Mouse (Mus musculus) frontal cortex, postnatal 36 days (tissue): ENCODE measurements at regions not wholly inside any gene's neighbourhood (a gene's known extent, or its start where the extent isn't known, plus 50 kb on each side); places are given as distances from the start of the nearest gene placed in this dataset.
"Not testable (repeated sequence)": the region's sequence is repeated elsewhere in the genome, so short reads cannot be mapped to it uniquely, and the experiment has no call there.

Experiments used
- DNase-seq, 2 experiments: peaks; one replicate each; pipeline ENCODE4 v3.0.0; 2022; ENCODE audit warnings: low spot score in 2 of 2

DNA sequence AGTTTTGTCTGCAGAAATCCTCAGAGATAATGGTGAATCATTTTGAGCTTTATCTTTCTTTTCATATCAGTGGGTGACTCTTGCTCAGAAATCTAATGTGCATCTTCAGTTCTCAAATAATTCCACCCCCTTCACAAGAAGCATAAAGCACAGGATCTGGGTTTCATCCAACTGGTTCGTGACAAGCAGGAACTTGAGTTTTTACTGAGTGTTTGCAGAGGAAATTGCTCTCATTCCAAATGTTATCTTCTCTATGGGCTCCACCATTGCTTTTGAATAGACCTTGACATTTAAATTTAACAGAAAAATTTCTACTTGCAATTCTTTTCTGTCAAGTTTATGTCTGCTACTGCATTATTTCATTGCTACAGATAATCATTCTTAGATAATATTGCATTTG lies 443.1 kb downstream of the Arl4a start:
- no peak for DNase-seq

DNA sequence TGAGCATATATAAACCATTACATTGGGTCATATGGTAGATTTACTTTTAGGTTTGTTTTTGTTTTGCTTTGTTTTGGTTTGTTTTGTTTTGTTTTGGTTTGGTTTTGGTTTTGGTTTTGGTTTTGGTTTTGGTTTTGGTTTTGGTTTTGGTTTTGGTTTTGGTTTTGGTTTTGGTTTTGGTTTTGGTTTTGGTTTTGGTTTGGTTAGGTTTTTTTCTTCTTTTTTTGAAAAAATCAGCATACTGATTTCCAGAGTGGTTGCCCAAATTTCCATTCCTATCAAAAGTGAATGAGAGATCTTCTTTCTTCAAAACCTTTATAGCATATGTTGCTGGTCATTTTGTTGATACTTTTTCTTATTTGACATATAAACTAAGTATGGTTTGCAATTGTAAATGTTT lies 444.0 kb downstream of the Arl4a start:
- DNase-seq = not testable (repeated sequence)

DNA sequence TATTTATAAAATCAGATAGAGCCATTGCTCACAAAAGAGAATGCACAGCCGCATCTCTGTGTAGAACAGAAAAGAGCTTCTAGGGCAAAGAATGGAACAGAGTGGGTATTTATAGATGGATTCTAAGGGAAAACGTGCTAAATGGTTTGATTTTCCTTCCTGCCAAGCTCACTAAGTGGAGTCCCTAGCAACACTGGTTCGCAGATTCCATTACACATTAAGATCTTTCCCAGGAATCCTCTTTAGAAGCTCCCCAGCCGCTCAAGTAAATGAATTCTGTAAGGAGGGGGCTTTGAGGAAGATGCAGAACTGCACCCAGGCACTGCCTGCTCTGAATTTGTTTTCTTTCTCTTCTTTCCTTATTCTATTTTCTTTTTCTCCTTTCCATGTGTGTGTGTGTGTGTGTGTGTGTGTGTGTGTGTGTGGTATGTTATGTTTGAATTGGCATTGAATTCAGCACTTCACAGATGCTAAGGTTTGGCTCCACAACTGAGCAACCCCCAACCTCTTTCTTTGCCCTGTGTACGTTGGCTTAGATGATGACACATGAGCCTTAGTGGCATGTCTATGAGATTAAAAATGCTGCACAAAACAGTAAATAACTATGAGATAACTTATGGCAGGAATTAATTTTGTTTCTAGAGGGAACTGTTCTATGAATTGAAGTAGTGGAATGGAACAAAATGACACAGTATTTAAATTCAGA lies 450.5 kb downstream of the Arl4a start:
- DNase-seq = peak; percentile 3 to 28

DNA sequence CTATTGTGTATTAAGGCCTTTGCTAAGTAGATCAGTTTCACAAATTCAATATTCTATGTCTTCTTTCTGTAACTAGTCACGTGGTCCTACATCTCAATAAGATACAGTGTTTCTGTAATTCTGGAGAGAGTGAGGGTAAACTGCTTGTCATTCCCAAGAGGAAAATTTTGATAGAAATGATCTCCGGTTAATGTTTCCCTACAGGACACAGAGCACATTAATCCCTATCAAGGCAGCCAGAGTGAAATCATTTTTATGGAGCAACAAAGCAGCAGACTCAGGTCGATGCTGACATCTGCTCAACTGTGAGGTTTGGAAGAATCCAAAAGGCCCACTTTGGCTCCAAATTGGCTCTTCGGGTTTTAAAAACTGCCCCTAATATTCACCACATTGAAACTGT lies 451.7 kb downstream of the Arl4a start:
- no peak for DNase-seq

DNA sequence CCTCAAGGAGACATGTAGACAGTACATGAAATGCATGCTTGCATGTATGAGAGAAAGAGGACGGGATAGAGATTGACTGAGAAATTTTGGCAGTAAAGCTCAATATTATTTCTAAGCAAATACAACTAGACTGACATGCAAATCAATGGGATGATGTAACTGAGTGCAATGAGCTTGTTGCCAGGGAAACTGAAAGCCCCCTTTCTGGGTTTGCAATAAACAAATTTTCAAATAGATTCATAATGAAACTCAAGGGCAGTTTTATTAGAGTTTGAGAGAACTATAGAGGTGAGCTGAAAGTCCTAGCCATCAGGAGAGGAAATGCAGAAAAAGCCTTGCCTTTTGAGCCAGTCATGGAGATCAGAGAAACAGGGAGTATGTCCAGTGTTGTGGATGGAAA lies 460.2 kb downstream of the Arl4a start:
- DNase-seq = no peak

DNA sequence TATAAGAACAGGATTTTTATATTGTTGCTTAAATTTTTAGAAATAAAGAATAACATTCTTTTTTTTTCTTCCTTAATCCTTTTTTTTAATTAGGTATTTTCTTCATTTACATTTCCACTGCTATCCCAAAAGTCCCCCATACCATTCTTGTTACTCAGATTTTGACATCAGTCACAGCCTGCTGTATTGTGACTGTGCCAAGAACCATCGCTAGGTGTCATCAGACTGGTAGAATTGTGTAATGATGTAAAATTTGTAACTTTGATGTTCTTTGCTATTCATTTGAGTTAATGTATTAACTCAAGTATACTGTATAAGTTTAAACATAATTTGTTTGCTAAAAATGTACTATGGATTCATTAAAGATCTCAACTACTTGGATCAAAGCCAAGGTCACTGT lies 465.0 kb downstream of the Arl4a start:
- DNase-seq = no peak

DNA sequence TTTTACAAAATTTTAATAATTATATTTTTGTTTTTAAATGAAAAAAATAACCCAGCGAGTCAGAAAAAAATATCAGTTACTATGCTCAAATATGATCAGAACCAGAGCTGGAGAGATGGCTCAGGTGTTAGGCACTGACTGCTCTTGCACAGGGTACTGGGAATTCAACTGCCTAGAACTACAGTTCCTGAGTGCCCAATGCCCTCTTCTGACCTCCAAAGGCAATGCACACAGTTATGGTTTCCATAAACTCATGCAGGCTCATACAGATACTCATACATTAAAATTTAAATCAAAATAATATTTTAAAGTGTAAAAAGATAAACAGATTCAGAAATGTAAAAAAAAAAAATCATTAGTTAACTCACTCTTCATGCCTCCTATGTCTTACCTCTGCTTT lies 465.7 kb downstream of the Arl4a start:
- no peak for DNase-seq

DNA sequence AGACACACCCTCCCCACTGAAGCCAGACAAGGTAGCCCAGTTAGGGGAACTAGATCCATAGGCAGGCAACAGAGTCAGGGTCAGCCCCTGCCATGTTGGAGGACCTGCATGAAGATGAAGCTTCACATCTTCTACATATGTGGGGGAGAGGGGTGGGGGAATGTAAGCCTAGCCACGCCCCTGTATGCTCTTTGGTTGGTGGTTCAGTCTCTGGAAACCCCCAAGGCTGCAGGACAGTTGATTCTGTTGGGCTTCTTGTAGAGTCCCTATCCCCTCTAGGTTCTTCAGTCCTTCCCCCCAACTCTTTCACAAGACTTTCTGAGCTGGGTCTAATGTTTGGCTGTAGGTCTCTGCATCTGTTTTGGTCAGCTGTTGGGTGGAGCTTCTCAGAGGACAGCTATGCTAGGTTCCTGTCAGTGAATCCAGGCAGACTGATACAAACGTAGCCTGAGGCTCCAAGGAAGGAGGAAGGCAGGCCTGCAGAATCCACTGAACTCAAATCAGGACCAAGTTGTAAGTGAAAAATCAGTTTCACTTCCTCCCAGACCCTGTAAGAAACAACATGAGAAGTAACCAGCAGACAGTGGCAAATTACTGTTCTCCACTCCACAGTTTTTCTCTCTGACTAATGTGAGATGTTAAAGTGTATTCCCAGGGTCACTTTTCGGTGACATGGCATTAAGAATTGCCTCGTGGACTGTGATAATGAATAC lies 476.9 kb downstream of the Arl4a start:
- DNase-seq = no peak

DNA sequence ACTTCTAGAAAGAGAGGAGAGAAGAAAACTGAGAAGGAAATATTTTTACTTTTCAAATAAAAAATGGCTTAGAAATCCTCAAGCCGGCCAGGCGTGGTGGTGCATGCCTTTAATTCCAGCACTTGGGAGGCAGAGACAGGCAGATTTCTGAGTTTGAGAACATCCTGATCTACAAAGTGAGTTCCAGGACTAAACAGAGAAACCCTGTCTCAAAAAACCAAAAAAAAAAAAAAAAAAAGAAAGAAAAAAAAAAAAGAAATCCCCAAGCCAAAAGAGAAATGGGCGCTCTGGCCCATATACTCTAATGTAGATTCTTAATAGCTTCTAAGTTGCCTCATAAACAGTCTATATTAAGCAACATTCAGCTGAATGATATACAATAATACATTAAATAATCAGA lies 479.3 kb downstream of the Arl4a start:
- no peak for DNase-seq

DNA sequence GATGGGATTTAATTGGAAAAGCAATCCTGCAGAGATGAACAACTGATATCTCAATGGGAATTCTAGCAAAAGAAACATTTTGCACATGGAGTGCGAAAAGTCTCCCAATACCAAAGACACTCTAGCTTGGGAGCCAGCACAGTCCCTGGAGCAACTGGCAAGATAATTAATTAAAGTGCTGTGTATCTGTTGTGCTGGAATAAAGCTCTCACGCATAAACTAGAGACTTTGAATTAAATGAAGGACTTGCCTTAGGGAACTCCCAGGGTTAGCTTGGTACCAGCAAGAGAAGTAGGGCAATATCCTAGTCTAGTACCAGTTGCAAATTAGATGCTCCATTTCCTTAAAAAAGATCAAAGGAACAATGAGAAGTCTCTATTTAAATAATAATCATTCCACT lies 501.5 kb downstream of the Arl4a start:
- no peak for DNase-seq

DNA sequence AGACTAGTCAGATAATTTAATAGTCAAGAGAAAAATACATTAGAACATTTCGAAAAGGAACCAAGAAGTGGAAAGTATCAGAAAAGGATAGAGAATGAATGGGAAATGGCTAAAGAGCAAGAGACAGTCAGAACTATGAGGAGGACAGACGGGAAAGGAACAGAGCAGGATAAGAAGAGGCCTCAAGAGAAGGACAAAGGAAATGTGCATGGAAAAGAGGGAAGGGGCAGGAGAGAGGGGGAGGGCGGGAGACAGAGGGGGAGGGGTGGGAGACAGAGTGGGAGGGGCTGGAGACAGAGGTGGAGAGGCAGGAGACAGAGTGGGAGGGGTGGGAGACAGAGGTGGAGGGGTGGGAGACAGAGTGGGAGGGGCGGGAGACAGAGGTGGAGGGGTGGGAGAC lies 509.7 kb downstream of the Arl4a start:
- no peak for DNase-seq

DNA sequence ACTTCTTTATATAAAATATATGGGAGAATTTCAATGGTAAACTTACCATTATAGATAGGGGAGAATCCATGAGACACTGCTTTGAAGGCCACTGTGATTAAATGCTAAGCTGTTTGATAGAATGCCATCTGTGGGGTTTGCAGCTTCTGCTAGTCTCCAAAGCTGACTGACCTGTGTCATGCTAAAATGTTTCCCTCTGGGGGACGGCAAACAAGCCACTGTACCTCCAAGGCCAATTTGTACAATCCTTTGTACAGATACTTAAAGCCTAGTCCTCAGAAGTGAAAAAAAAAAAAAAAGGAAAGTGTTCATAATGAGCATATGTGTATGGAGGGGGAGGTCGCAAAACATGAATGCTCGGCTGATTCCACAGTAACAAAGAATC lies 510.6 kb downstream of the Arl4a start:
- no peak for DNase-seq

DNA sequence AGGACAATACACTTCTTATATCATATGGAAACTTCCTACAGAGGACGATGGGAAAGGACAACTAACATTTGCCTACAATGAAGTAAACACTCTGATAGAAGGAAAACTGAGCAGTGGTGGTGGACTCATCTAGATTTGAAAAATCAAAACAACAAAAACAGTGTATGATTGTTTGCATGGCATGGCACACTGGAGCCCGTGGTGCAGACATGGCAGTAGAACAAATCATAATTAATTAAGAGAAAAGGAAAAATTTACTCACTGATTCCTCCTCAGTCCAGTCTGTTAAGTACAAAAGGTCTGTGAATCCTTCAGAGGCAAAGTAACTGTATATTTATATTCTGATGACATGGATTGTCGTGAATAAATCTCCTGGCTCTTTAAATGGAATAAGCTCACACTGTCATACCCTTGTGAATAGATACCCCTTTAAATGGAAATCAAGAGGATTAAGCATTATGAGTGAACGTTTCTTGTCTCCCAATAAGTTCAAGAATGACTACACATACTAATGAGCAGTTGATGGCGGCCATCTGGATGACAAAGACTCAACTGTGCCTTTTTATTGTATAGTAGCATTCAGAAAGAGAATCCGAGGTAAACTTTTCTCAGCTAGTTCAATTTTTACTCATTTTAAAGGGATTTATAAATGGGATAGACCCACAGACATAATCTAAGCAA lies 511.1 kb downstream of the Arl4a start:
- DNase-seq = no peak

DNA sequence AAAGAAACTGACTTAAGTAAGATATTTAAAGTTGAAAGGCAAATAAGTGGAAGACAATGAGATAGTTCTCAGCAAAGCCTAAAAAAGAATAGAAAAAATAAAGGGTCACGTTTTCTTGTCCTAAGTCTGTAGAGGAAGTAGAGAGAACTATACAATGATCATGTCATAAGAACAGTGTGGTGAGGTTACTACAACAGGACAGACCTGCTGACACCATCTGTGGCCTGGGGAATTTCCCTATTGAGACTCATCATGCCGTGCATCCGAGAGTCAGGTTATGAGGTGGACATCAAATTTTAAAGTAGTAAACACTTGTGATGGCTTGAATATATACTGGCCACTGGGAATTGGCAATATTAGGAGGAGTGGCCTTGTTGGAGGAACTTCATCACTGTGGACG lies 522.1 kb downstream of the Arl4a start:
- no peak for DNase-seq

DNA sequence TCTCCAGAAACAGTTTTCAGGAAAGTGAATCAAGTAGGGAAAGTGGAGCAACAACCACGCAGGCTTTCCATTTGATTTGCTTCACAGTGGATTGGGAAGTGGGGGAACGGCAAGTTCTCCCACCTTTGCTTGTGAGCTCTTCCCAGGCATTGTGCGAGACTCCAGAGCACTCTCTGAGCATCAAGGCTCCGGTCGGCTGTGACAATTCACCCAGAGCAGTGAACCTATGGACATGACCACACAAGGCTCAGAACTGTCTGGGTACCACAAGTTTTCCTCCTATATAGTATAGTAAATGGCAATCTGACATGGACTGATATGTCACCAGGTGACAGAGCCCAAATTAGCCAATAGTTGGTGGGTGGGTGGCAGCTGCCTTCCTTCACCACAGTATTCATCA lies 527.0 kb downstream of the Arl4a start:
- no peak for DNase-seq

DNA sequence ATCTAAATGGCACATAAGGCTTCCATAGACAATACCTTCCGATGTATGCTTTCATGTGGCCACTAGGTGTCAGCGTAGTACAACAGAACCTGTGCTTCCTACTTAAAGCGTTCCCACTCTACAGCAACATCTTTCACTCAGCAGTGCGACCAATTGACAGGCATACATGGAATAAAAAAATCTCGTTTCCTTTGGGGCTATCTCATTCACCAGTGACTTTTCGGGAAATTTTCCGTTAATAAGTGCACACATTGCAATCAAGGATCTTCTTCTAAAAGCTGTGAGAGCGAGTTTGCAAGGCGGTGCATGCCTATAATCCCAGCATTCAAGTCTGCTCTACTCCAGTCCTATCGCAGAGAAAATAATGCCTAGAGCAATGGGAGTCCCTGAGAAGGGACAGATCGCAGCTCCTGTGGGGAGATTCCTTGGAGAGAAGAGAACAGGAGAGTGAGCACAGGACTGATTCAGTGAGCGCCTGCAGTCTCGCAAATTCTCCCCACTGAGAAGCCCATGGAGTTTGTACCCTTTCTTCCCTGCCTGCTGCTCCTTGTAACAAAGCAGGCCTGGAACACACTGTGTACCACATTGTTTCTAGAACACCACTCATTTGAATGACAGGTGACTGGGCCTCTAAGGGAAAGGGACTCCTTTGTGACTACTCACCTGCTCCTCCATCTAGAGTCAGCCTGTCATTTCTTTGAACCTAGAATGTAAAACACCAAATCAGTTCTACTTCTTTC lies 527.6 kb downstream of the Arl4a start:
- peak; percentile 50 to 86 for DNase-seq

DNA sequence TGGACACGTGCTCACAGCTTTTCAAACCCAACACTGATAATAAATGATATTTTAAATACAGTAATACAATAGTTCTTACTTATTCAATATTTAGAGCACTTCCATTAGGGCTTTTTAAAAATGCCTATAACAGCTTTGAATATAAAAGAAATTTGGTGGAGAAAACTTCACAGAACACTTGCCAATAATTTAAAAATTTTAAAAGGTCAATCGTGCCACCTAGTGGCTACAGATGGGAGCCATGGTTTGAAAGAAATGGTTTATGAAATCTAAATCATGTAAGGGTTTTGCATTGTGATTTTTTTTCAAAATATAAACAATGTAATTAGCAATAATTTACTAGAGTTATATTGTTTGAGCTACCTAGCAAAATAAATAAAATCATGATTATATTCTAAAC lies 541.6 kb downstream of the Arl4a start:
- peak; percentile 22 to 49 for DNase-seq

DNA sequence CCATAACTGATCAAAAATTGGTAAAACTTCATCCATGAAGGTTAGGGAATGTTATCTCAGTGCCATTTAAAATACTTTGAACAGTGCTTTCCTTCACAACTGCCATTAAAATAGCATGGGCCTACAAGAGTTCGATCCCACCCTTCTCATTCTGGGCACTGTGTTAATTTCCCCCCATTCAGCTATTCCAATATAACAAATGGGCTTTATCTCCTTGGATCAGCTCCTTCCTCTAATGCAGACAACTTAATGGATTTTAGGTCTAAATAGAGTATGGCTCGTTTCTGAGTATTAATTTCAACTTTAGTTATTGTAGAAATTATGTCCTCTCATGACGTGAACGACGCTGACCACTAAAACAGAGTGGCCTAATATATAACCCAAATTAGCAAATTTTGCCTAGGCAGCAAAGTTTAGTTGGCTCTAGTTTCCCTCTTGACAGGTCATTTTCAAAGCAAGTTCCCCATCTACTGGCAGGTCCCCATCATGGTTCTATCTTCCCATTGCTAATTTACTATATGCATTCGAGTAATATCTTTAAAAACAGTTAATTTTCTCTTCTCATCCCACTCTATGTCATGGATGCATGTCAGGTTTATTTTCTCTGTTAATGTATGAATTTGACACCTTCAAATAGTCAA lies 544.1 kb downstream of the Arl4a start:
- DNase-seq = peak in 1 of 2 experiments; percentile 24

DNA sequence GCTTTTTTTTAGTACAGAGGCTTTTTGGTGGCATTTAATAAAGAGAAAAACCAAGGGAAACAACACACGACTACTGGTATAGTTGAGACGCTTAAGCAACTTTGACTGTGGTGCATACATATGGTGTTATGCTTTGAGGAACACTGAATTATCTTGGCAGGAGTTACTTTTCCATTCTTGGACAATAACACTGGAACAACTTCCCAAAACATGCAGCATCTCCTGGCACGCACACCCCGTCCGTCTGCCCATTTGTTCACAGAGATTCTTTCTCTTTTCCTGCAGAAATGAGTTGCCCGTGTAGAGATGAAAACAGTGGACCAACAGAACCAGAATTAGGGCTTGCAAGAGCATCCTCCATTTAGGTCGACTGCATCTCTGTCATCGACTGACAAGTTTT lies 544.7 kb downstream of the Arl4a start:
- peak; percentile 21 to 56 for DNase-seq

DNA sequence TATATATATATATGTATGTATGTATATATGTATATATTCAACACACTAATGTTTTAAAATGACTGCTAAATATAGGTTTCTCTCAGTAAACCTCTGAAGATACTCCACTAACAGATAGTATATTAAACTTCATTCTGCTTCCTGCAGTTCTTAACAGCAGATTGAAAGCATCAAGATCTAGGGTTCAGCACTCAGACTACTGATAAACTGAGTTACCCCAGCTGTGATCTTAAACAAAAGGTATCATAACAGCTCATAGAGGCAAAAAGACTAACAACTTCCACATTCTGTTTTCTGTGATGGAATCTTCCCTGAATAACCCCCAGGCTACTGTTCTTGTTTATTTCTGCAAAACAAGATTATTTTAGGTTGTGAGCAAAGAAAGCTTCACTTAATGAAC lies 564.8 kb downstream of the Arl4a start:
- no peak for DNase-seq
